Mouse (Mus musculus) lung, postnatal 4 days (tissue): ENCODE data around the gene Dab1.

Experiments
- DNase-seq, 2 experiments: peaks; one replicate each; pipeline ENCODE4 v3.0.0; 2021

The Dab1 gene

GRCm38 (mm10) chr4:104121959-104122358 lies 502.8 kb downstream of the Dab1 start:
- DNase-seq, result no peak

GRCm38 (mm10) chr4:104122364-104122763 lies 503.2 kb downstream of the Dab1 start:
- DNase-seq, result no peak

- no peak for DNase-seq
These were observed 534.5 kb downstream of the Dab1 start for GRCm38 (mm10) chr4:104153637-104154036.

GRCm38 (mm10) chr4:104178067-104178466 lies 558.9 kb downstream of the Dab1 start:
- no peak for DNase-seq

- DNase-seq, result no peak
These were observed 567.2 kb downstream of the Dab1 start for GRCm38 (mm10) chr4:104186311-104186710.

GRCm38 (mm10) chr4:104198635-104199034 lies 579.5 kb downstream of the Dab1 start:
- DNase-seq, result peak in 1 of 2 experiments; percentile 21

GRCm38 (mm10) chr4:104201686-104202085 lies 582.5 kb downstream of the Dab1 start:
- no peak for DNase-seq

GRCm38 (mm10) chr4:104204047-104204446 lies 584.9 kb downstream of the Dab1 start:
- DNase-seq, result no peak

GRCm38 (mm10) chr4:104206639-104207038 lies 587.5 kb downstream of the Dab1 start:
- DNase-seq, result no peak

GRCm38 (mm10) chr4:104209081-104209480 lies 589.9 kb downstream of the Dab1 start:
- DNase-seq, result peak in 1 of 2 experiments; percentile 7

GRCm38 (mm10) chr4:104210796-104211195 lies 591.6 kb downstream of the Dab1 start:
- DNase-seq, result no peak

GRCm38 (mm10) chr4:104211531-104212455 lies 592.6 kb downstream of the Dab1 start:
- no peak for DNase-seq

GRCm38 (mm10) chr4:104214724-104215123 lies 595.6 kb downstream of the Dab1 start:
- no peak for DNase-seq

- DNase-seq, result no peak
These were observed 598.2 kb downstream of the Dab1 start for GRCm38 (mm10) chr4:104217336-104217735.

- no peak for DNase-seq
These were observed 599.6 kb downstream of the Dab1 start for GRCm38 (mm10) chr4:104218765-104219164.

- no peak for DNase-seq
These were observed 600.9 kb downstream of the Dab1 start for GRCm38 (mm10) chr4:104220099-104220498.

GRCm38 (mm10) chr4:104229296-104229695 lies 610.1 kb downstream of the Dab1 start:
- no peak for DNase-seq

- DNase-seq, result no peak
These were observed 627.3 kb downstream of the Dab1 start for GRCm38 (mm10) chr4:104246506-104246905.

- no peak for DNase-seq
These were observed 630.3 kb downstream of the Dab1 start for GRCm38 (mm10) chr4:104249462-104249861.

- no peak for DNase-seq
These were observed 638.6 kb downstream of the Dab1 start for GRCm38 (mm10) chr4:104257776-104258175.

- DNase-seq, result no peak
These were observed 650.4 kb downstream of the Dab1 start for GRCm38 (mm10) chr4:104269422-104270172.

GRCm38 (mm10) chr4:104270173-104270557 lies 651.0 kb downstream of the Dab1 start:
- DNase-seq, result no peak

GRCm38 (mm10) chr4:104275260-104275659 lies 656.1 kb downstream of the Dab1 start:
- no peak for DNase-seq

- no peak for DNase-seq
These were observed 657.8 kb downstream of the Dab1 start for GRCm38 (mm10) chr4:104276916-104277315.
